Mouse (Mus musculus) left cerebral cortex, postnatal 4 days (tissue): ENCODE results near the gene Rnf32. TPM values are rescaled to one million over a fixed set of nuclear protein-coding genes. Genes with fewer than 3 reads are reported as not detected.

Source experiments
- DNase-seq: peaks from one replicate; pipeline ENCODE4 v3.0.0-alpha.2; 2022
- intact Hi-C: fragments of 180-260 bp; cut with DNase I; formaldehyde crosslinking; loops from one replicate; pipeline ENCODE4 v1.15.1; 2025
- total RNA-seq, 2 experiments: library from RNA; stranded (reverse); gene quantifications; 2 replicates each; pipeline ENCODE4 v1.2.3; 2021

Gene Rnf32
- total RNA-seq, 2 experiments from 2014 or later: 20.7 to 21.2 TPM

DNA sequence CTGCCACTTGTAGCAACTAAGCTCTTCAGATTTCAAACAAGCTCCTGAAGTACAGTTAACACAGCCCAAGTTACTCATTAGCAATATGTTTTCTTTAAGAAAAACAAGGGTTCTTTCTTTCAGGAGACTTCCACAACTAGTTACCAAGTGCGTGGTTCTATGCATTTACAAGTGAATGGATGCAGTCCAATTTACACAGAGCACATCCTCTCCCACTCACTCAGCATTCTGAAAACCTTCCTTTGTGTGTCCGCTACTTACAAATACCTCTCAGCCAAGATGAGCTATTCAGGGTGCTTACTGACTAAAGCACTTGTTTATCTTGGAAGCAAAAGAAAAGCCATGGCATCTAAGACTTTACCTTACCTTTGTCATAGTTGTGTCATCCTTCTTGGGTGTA, 58.1 kb downstream of the Rnf32 start:
- DNase-seq: no peak
- intact Hi-C loops: no loop called here

DNA sequence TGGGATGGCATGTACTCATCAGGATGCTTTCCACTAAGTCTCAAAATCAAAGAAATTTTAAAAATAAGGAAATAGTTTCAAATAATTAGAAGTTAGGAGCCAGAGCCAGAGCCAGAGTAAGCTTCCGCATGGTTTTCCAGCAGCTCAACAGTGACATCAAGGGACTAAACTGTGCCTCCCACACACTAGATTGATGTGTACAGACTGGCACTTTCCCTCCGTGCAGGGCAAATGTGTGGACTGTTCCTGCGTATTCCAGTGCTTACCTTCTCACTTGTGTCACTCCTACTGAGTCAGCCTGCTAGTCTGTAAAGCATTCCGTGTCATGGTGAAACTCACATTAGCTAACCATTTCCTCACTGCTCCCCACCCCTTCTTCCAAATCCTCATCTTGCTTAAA, 75.1 kb downstream of the Rnf32 start:
- DNase-seq: no peak
- intact Hi-C loops: no loop called here

DNA sequence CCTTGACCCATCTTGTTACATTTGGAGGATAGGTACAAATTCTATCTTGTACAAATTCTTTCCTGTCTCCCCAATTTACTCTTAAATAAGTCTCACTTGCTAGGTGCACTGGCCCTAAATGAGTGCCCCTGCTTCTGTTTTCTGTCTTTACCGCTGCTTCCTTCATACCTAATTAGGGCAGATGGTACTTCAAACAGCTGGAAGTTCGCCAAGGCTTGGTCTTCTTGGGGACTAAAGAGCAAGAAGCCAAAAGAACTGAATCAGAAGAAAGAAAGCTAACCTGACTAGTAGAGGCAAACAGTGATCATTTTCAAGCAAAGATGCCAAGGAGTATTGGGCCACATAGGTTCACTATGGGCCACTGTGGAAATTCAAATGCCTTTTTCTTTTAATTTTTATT, 77.6 kb downstream of the Rnf32 start:
- intact Hi-C loops: no loop called here
- DNase-seq: peak; percentile 50

DNA sequence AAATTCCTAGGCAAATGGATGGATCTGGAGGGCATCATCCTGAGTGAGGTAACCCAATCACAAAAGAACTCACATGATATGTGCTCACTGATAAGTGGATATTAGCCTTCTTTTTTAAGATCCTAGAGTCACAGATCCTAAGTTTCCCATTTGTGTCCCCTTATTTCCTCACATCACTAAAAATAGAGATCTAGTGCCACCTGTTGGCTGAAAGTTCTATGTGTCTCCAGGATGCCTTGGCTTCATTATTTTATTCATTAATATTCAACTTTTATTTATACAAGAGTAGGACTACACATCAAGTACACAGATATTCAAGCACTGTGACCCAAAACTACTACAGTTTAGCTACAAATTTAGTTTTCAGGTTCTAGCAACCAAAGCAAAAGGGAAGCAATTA, 79.0 kb downstream of the Rnf32 start:
- intact Hi-C loops: no loop called here
- no peak for DNase-seq

Other genes with a start within 250 kb of the Rnf32 start
- 10 to 100 TPM; 38.6 to 41.3 TPM for gene Lmbr1, start 182.4 kb downstream of the Rnf32 start, total RNA-seq
- 10 to 100 TPM; 21.9 to 22.4 TPM for gene Nom1, start 238.7 kb downstream of the Rnf32 start, total RNA-seq